Mouse (Mus musculus) activated CD4-positive, CD25-positive, alpha-beta regulatory T cell, adult 4 months (primary cell): Measurements from ENCODE around the gene Txlna. TPM values are rescaled to one million over a fixed set of nuclear protein-coding genes. Genes with fewer than 3 reads are reported as not detected.
A peak's percentile ranks its signal among the peaks of the same experiment; 100 is the strongest.

ENCODE experiments used
- ATAC-seq: one replicate; pipeline ENCODE4 v1.8.0; 2017
- polyA plus RNA-seq, 2 experiments: library from polyadenylated mRNA; unstranded; fragments of 100-300 nt; shearing (Covaris generic); gene quantifications; one replicate each; pipeline ENCODE4 v1.2.1; 2017

Txlna gene
- polyA plus RNA-seq, 2 experiments from 2014 or later: 21.0 to 33.3 TPM

DNA sequence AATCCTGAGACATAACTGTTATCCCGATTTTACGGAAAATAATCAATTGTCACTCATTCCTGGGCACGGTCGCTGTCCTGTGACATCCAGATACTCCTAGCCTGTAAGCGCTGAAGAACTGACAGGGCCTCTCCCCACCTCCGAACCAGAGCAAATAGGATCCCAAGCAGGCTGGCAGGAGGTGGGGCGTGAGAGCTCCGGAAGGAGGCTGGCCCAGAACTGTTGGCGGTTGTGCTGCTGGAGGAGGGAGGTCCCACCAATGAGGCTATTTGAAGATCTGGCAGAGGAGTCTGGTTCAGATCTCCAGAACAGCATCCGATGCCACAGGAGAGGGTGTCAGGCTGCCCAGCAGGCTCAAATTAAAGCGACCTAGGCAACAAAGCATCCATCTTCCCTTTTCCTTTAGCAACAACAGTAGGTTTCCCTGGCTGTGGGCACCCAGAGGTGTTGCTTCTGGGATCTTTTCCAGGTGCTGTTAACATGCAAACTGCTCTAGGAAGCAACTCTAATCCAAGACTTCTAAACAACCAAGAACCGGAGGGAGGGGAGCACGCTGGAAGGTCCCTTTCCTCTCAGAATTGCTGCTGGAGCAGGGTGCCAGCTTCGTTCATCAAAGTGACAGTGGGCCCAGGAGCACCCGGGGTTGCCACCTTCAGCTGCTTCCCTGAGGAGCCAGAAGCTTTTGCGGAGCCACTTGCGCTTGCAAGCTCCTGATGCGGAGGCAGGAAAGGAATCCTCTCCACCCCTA lies 16.4 kb downstream of the Txlna start:
- peak; percentile 97 for ATAC-seq

- ATAC-seq: no peak
These were observed 17.2 kb downstream of the Txlna start, which contains the start of gene Ccdc28b for GRCm38 (mm10) chr4:129623681-129624091. Ccdc28b (minus strand) TSS chr4:129623947.

DNA sequence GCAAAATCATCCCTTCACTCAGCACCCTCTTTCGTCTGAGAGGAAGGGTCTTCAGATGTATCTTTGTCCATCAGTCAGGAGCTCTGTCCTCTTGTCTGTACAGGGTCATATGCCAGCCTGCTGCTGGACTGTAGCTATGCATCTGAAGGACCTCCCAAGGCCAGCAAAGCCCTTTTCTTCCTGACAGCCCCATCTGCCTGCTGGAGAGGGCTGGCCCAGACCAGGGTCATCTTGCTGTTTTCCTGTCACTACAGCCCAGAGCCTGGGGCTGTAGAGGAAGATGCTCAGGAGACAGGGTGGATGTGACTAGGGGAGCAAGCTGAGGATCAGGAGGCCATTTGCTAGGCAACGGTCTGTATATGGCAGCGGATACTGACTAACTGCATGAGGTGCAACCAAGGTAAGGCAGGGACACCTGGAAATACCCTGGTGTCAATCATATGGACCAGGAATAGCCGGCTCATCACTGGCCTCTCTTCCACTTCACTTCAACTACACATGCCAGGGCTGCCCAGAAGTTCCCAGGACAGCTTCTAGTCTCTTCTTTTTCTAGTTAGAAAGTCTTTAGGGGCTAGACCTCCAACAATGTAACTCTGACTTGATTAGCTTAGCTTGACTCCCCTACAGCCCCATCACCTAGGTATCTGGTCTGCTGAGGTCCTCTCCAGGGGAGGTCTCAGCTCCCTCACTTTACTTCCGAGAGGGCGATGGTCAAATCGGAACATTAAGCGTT lies 17.9 kb downstream of the Txlna start:
- ATAC-seq: no peak

DNA sequence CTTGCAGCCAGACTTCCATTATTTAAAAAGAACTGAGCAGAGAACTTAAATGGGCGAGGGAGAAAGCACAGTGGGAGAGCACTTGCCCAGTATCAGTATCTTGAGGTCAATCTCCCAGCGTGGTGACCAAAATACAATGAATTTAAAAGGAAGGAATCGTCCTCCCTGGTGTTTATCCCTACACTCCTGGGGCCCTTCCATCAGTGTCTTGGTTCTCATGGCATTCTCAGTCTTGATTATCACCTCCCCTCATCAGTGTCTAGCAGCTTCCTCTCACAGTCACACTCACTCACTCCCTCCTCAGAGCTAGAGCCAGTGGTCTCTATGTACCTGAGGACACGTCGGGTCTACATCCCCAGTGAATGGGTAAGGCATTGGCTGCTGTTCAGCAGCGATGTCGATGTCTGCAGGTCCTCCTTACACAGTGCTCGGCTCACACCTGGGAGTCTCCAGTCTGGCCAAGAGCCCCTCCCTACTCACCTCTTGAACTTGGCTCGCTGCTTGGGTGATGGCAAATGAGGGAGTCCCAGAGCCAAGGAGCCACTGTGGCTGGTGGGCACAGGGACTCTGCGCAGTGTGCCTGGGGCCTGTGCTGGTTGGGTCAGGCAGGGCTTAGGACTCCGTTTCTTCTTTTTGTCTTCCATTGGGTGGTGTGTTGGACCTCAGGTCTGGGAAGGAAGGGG lies 18.6 kb downstream of the Txlna start:
- ATAC-seq: no peak

- no peak for ATAC-seq
These were observed 19.5 kb downstream of the Txlna start for GRCm38 (mm10) chr4:129621283-129621841.

GRCm38 (mm10) chr4:129620419-129621282 lies 20.2 kb downstream of the Txlna start:
- no peak for ATAC-seq

DNA sequence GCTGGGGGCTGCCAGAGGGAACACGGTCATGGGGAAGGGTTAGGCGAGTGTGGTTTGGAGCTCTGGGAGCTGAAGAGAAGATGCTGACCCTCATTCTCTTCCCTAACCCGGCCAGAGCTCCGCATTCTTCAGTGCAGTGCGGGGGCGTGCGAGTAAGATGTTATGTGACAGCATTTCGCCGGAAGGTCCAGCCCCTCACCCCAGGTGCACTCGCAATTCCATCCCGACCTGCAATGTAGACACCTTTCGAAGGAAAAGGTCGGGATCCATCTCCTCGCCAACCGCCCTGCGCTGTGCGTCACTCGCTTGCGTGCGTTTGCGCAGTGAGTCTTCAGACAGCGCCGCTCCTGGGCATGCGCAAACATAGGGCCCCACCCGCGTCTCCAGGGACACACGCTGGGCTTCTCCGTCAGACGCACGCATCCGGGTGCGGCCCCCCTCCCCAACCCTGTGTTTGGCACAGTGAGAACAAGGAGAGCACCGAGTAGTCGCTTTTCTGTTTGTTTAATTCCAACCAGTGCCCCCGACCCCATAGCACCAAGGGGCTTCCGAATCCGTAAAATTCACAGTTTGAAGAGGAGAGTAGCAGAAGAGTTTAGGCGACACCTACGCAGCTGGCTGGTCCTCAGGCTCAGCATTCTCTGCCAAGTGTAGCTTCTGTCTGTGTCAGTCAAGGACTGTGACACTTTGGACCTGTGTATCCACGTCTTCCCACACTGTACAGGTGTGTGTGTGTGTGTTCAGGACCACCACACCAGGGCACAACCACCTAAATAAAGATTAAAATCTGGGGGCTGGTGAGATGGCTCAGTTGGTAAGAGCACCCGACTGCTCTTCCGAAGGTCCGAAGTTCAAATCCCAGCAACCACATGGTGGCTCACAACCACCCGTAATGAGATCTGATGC lies 21.8 kb downstream of the Txlna start, which contains the start of gene Iqcc:
Gene Iqcc, minus strand, starts transcription at position 314 of the 906 bp plus-strand sequence.
- ATAC-seq: peak; percentile 83

DNA sequence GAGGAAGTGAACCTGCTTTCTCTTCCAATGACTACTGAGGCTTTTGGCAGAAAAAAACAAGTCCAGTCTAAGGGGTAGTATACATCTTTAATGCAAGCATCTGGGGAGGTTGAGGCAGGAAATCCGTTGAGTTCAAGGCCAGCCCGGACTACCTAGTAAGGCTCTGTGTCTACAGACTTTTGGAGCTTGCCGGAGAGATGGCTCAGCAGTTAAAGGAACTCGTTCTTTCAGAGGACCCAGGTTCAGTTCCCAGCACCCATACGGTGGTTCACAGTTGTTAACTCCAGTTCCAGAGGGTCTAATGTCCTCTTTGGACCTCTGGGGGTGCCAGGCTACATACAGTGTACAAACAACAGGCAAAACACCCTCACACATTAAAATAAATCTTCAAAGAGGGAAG lies 22.8 kb downstream of the Txlna start:
- no peak for ATAC-seq

DNA sequence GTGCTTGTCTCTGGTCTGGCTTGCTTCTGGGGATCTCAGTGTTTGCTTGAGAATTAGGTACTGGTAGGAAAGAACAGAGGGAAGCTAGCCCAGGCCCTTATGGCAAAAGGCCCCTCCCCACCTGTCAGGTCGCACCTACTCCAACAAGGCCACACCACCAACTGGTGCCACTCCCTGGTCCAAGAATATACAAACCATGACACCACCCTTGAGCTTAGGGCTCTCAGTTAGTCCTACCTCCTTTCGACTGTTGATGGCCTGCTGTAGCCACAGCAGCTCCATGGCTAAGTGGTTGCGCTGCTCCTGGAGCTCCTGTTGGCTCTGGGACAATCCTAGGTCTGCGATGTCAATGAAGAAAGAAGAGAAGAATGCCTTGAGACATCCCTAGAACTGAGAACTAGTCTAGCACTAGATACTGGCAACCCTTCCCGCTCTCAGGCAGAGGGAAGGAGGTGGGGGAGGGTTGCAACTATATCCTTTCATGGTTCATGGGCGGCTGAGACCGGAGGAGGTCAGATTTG lies 23.7 kb downstream of the Txlna start:
- no peak for ATAC-seq

DNA sequence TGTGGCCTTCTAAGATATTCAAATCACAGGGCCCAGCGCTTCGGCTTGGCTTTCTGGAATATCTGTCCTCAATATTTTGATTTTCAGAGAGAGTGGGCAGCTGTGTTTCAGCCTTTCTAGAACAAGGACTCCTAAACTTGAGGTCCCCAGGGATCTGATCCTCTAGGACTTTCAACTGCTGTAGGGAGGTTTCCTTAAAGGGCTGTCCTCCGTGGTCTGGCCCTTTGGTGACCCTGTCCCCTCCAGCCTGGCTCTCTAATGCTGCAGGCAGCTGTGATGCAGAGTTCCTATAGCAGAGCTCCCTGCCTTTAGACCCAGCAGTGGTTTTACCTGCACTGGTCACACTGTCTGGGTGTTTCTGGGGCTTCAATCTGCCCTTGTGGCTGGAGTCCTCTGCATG lies 24.2 kb downstream of the Txlna start:
- ATAC-seq: no peak

DNA sequence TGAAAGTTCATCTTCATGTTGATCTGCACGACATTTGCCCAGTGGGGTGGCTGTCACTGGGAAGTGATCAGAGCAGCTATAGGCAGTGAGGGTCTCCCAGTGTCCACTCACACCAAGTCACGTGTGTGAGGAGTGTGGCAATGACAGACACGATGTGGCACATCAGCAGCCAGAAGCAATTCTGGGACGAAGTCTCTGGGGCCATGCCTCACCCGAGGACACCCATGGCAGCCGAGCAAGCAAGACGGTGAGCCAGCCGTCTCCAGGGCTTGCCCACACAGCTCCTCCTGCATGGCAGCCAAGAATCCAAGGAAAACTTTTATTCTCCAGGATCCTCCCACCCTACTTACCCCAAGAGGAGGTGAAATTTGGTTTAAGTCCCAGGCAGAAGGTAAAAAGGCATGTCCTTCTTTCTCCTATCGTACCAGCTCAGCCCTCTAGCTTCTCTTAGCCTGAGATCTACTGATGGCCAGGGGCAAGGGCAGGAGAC lies 25.0 kb downstream of the Txlna start:
- ATAC-seq: no peak

DNA sequence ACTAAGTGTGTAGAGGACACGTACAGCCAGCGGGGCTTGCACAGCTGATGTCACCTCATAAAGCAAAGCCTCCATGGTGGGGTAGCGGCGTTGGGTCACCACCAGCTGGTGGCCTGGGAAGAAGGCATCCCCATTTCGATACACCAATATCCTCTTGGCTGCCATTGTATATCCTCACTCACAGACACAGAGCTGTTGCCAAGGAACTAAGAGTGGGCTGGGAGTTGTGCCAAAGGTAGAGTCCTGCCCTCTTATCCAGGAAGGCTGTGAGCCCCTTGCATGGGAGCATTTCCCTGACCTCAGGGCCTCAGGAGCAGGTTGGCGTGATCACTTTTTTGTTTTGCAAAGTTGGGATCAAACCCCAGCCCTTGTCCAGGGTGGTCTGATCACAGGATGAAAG lies 26.8 kb downstream of the Txlna start, which contains the start of gene Dcdc2b:
Gene Dcdc2b, minus strand, starts transcription at position 165 of the 400 bp plus-strand sequence.
- ATAC-seq: no peak

GRCm38 (mm10) chr4:129610472-129610871 lies 30.4 kb downstream of the Txlna start:
- no peak for ATAC-seq

DNA sequence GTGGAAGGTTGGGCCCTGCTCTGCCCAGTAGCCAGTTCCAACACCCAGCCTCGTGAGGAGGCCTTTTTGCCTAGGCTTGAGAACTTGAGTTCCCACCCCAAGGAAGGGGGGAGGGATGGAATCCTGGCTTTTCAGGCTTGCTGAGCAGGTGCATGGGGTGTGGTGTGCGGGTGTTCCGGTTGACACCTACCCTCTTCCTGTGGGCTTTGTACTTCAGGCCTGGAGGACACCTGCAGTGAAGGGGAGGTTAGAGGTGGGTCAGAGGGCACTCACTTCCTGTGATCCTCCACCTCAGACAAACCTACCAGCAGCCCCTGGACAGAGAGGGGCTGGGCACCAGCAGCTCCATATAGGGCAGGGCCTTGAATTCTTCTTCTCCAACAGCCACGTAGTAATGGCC lies 30.8 kb downstream of the Txlna start:
- ATAC-seq: peak; percentile 56

- ATAC-seq: no peak
These were observed 31.7 kb downstream of the Txlna start for GRCm38 (mm10) chr4:129609139-129609631.

DNA sequence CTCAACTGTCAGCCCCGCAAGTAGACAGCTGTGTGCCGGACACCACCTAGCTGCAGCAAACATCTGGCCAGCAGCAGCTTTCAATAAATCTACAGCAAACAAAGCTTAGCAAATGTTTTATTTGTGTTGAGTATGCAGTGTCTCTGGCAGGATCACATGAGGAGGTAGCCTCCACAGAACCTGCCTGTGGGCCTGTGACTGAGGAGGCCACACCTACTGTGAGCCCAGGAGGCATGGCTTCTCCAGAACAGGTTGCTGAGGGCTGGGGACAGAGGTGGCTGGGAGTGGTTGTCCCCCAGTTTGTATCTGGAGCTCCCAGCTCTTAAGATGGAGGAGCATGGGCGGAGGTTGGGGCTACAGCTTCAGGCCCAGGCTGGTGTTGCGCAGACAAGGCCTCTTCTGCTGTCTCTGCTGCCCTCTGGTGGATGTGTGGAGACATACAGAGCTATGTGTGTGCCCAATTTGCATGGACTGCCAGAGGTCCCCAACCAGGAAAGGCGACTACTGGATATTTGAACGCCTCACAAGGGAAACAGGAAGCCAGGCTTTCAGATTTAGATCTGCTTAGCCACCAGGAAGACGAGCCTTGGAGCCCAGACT lies 32.3 kb downstream of the Txlna start:
- ATAC-seq: peak; percentile 84

- peak; percentile 96 for ATAC-seq
These were observed 40.4 kb downstream of the Txlna start, which contains the start of the genes Eif3i and Tmem234 for GRCm38 (mm10) chr4:129600233-129601158. Eif3i (minus strand) TSS chr4:129600648. Tmem234 (plus strand) TSS chr4:129600668.

- no peak for ATAC-seq
These were observed 52.0 kb downstream of the Txlna start for GRCm38 (mm10) chr4:129588865-129589264.
